Mouse (Mus musculus): ENCODE data around the gene Aurkaip1. TPM values are rescaled to one million over a fixed set of nuclear protein-coding genes. Genes with fewer than 3 reads are reported as not detected.

The Aurkaip1 gene
- polyA plus RNA-seq, 1 experiment from 2014 or later: 135 TPM

- Histone ChIP-seq H3K27me3 (replicated peaks; ENCODE audit: control insufficient read depth, insufficient read depth, low read length) (no peaks in the 10 kb centered on the region), H3K4me2 (ENCODE audit: low read length) (peak overlapping the region; percentile 93), H3K9ac (ENCODE audit: low read length) (peak overlapping the region; percentile 100), H3K4me3 (ENCODE audit: low read depth, low read length) (peak overlapping the region; percentile 100), H3K36me3 (ENCODE audit: control insufficient read depth, insufficient read depth, low read length) (peaks cover 77% of the 10 kb centered on the region), H3K27ac (ENCODE audit: low read depth, low read length) (peak overlapping the region; percentile 86), H3K9me3 (replicated peaks; ENCODE audit: control insufficient read depth, low read length) (no peaks in the 10 kb centered on the region), H3K4me1 (ENCODE audit: control insufficient read depth, insufficient read depth, low read length) (peaks cover 16% of the 10 kb centered on the region)
- peak; percentile 42; the same call in 1 of the 2 replicates for ATAC-seq
- WGBS: under 1% methylated on average over 42 of the region's 49 CpGs
- peak; percentile 41 for DNase-seq (ENCODE audit: low spot score)
Observed at GRCm38 (mm10) chr4:155812665-155813181, 18.3 kb upstream of the Aurkaip1 start.

- DNase-seq (ENCODE audit: low spot score) (no peak), ATAC-seq (no peak)
- Histone ChIP-seq H3K4me3 (ENCODE audit: low read depth, low read length) (no peak overlapping the region), H3K9me3 (replicated peaks; ENCODE audit: control insufficient read depth, low read length) (no peaks in the 10 kb centered on the region), H3K36me3 (ENCODE audit: control insufficient read depth, insufficient read depth, low read length) (peaks cover 89% of the 10 kb centered on the region), H3K9ac (ENCODE audit: low read length) (no peak overlapping the region), H3K27ac (ENCODE audit: low read depth, low read length) (no peak overlapping the region), H3K4me1 (ENCODE audit: control insufficient read depth, insufficient read depth, low read length) (peaks cover 11% of the 10 kb centered on the region), H3K27me3 (replicated peaks; ENCODE audit: control insufficient read depth, insufficient read depth, low read length) (no peaks in the 10 kb centered on the region), H3K4me2 (ENCODE audit: low read length) (no peak overlapping the region)
- 57% methylated on average over 4 of the region's 4 CpGs for WGBS
Observed at GRCm38 (mm10) chr4:155817533-155817932, 13.5 kb upstream of the Aurkaip1 start.

GRCm38 (mm10) chr4:155821025-155821424 is 10.0 kb upstream of the Aurkaip1 start:
- Histone ChIP-seq H3K27me3 (replicated peaks; ENCODE audit: control insufficient read depth, insufficient read depth, low read length) (no peaks in the 10 kb centered on the region), H3K4me1 (ENCODE audit: control insufficient read depth, insufficient read depth, low read length) (no peaks in the 10 kb centered on the region), H3K36me3 (ENCODE audit: control insufficient read depth, insufficient read depth, low read length) (peaks cover 93% of the 10 kb centered on the region), H3K9me3 (replicated peaks; ENCODE audit: control insufficient read depth, low read length) (no peaks in the 10 kb centered on the region), H3K4me3 (ENCODE audit: low read depth, low read length) (no peak overlapping the region), H3K27ac (ENCODE audit: low read depth, low read length) (no peak overlapping the region), H3K9ac (ENCODE audit: low read length) (no peak overlapping the region), H3K4me2 (ENCODE audit: low read length) (no peak overlapping the region)
- 80% methylated on average over 7 of the region's 7 CpGs for WGBS
- ATAC-seq: no peak
- DNase-seq (ENCODE audit: low spot score): no peak

- H3K27ac ChIP-seq (ENCODE audit: low read depth, low read length): no peak overlapping the region
- DNase-seq (ENCODE audit: low spot score): no peak
- no peaks in the 10 kb centered on the region for H3K27me3 ChIP-seq (replicated peaks; ENCODE audit: control insufficient read depth, insufficient read depth, low read length)
- no peaks in the 10 kb centered on the region for H3K4me1 ChIP-seq (ENCODE audit: control insufficient read depth, insufficient read depth, low read length)
- no peak overlapping the region for H3K4me3 ChIP-seq (ENCODE audit: low read depth, low read length)
- peaks cover 85% of the 10 kb centered on the region for H3K36me3 ChIP-seq (ENCODE audit: control insufficient read depth, insufficient read depth, low read length)
- ATAC-seq: no peak
- no peaks in the 10 kb centered on the region for H3K9me3 ChIP-seq (replicated peaks; ENCODE audit: control insufficient read depth, low read length)
- no peak overlapping the region for H3K9ac ChIP-seq (ENCODE audit: low read length)
- 96% methylated on average over 16 of the region's 16 CpGs for WGBS
- H3K4me2 ChIP-seq (ENCODE audit: low read length): no peak overlapping the region
Observed at GRCm38 (mm10) chr4:155823443-155823842, 7.6 kb upstream of the Aurkaip1 start.

- 93% methylated on average over 4 of the region's 4 CpGs for WGBS
- no peak overlapping the region for H3K9ac ChIP-seq (ENCODE audit: low read length)
- H3K27ac ChIP-seq (ENCODE audit: low read depth, low read length): no peak overlapping the region
- no peak for DNase-seq (ENCODE audit: low spot score)
- H3K4me2 ChIP-seq (ENCODE audit: low read length): no peak overlapping the region
- peaks cover 13% of the 10 kb centered on the region for H3K4me1 ChIP-seq (ENCODE audit: control insufficient read depth, insufficient read depth, low read length)
- no peak overlapping the region for H3K4me3 ChIP-seq (ENCODE audit: low read depth, low read length)
- H3K27me3 ChIP-seq (replicated peaks; ENCODE audit: control insufficient read depth, insufficient read depth, low read length): no peaks in the 10 kb centered on the region
- no peak for ATAC-seq
- H3K9me3 ChIP-seq (replicated peaks; ENCODE audit: control insufficient read depth, low read length): no peaks in the 10 kb centered on the region
- H3K36me3 ChIP-seq (ENCODE audit: control insufficient read depth, insufficient read depth, low read length): peaks cover 38% of the 10 kb centered on the region
Observed at GRCm38 (mm10) chr4:155829866-155830265, 1.2 kb upstream of the Aurkaip1 start.

- 61% methylated on average over 8 of the region's 8 CpGs for whole genome bisulfite sequencing
Observed at GRCm38 (mm10) chr4:155830596-155830995, 476 bp upstream of the Aurkaip1 start.

GRCm38 (mm10) chr4:155831831-155832230 is 759 bp downstream of the Aurkaip1 start:
- Histone ChIP-seq H3K4me1 (ENCODE audit: control insufficient read depth, insufficient read depth, low read length) (peaks cover 13% of the 10 kb centered on the region), H3K27me3 (replicated peaks; ENCODE audit: control insufficient read depth, insufficient read depth, low read length) (no peaks in the 10 kb centered on the region), H3K4me2 (ENCODE audit: low read length) (peak overlapping the region; percentile 98), H3K9me3 (replicated peaks; ENCODE audit: control insufficient read depth, low read length) (no peaks in the 10 kb centered on the region), H3K36me3 (ENCODE audit: control insufficient read depth, insufficient read depth, low read length) (peaks cover 28% of the 10 kb centered on the region), H3K4me3 (ENCODE audit: low read depth, low read length) (peak overlapping the region; percentile 80), H3K9ac (ENCODE audit: low read length) (peak overlapping the region; percentile 90), H3K27ac (ENCODE audit: low read depth, low read length) (peak overlapping the region; percentile 89)
- no peak; the same call in 1 of the 2 replicates for ATAC-seq
- 1% methylated on average over 25 of the region's 25 CpGs for WGBS
- DNase-seq (ENCODE audit: low spot score): no peak

More at GRCm38 (mm10) chr4:155830596-155830995, 476 bp upstream of the Aurkaip1 start:
- no peak for ATAC-seq
- Histone ChIP-seq H3K27ac (ENCODE audit: low read depth, low read length) (no peak overlapping the region), H3K4me3 (ENCODE audit: low read depth, low read length) (peak overlapping the region; percentile 80), H3K27me3 (replicated peaks; ENCODE audit: control insufficient read depth, insufficient read depth, low read length) (no peaks in the 10 kb centered on the region), H3K4me2 (ENCODE audit: low read length) (peak overlapping the region; percentile 98), H3K9me3 (replicated peaks; ENCODE audit: control insufficient read depth, low read length) (no peaks in the 10 kb centered on the region), H3K9ac (ENCODE audit: low read length) (peak overlapping the region; percentile 90), H3K36me3 (ENCODE audit: control insufficient read depth, insufficient read depth, low read length) (peaks cover 34% of the 10 kb centered on the region), H3K4me1 (ENCODE audit: control insufficient read depth, insufficient read depth, low read length) (peaks cover 13% of the 10 kb centered on the region)
- no peak for DNase-seq (ENCODE audit: low spot score)

- peak overlapping the region; percentile 98 for H3K4me2 ChIP-seq (ENCODE audit: low read length)
- no peak for ATAC-seq
- peak overlapping the region; percentile 90 for H3K9ac ChIP-seq (ENCODE audit: low read length)
- H3K4me1 ChIP-seq (ENCODE audit: control insufficient read depth, insufficient read depth, low read length): peaks cover 13% of the 10 kb centered on the region
- 62% methylated on average over 10 of the region's 10 CpGs for WGBS
- no peaks in the 10 kb centered on the region for H3K9me3 ChIP-seq (replicated peaks; ENCODE audit: control insufficient read depth, low read length)
- peaks cover 23% of the 10 kb centered on the region for H3K36me3 ChIP-seq (ENCODE audit: control insufficient read depth, insufficient read depth, low read length)
- peak overlapping the region; percentile 80 for H3K4me3 ChIP-seq (ENCODE audit: low read depth, low read length)
- no peaks in the 10 kb centered on the region for H3K27me3 ChIP-seq (replicated peaks; ENCODE audit: control insufficient read depth, insufficient read depth, low read length)
- H3K27ac ChIP-seq (ENCODE audit: low read depth, low read length): no peak overlapping the region
- no peak for DNase-seq (ENCODE audit: low spot score)
Observed at GRCm38 (mm10) chr4:155832321-155832720, 1.2 kb downstream of the Aurkaip1 start.

GRCm38 (mm10) chr4:155833234-155833633 is 2.2 kb downstream of the Aurkaip1 start:
- Histone ChIP-seq H3K4me2 (ENCODE audit: low read length) (no peak overlapping the region), H3K36me3 (ENCODE audit: control insufficient read depth, insufficient read depth, low read length) (peaks cover 18% of the 10 kb centered on the region), H3K4me3 (ENCODE audit: low read depth, low read length) (no peak overlapping the region), H3K9me3 (replicated peaks; ENCODE audit: control insufficient read depth, low read length) (no peaks in the 10 kb centered on the region), H3K27me3 (replicated peaks; ENCODE audit: control insufficient read depth, insufficient read depth, low read length) (no peaks in the 10 kb centered on the region), H3K4me1 (ENCODE audit: control insufficient read depth, insufficient read depth, low read length) (peaks cover 13% of the 10 kb centered on the region), H3K9ac (ENCODE audit: low read length) (no peak overlapping the region), H3K27ac (ENCODE audit: low read depth, low read length) (no peak overlapping the region)
- WGBS: 89% methylated on average over 4 of the region's 4 CpGs
- ATAC-seq: no peak
- DNase-seq (ENCODE audit: low spot score): no peak

Data from forebrain, embryonic 14.5 days (tissue).